Mouse (Mus musculus) limb, embryonic 13.5 days (tissue): ENCODE results near the gene Wnk1. TPM values are rescaled to one million over a fixed set of nuclear protein-coding genes. Genes with fewer than 3 reads are reported as not detected.

Experiments used
- ATAC-seq: fragments of 200-750 bp; cut with Nextera tagmentation; 2 replicates; pipeline ENCODE4 v1.8.0; 2017; ENCODE audit warnings: low read depth, moderate number of reproducible peaks, moderate TSS enrichment; ENCODE audit not compliant: low FRiP score
- H3K27ac ChIP-seq: fragments of 300-500 bp; sonication (generic); 2 replicates; pipeline ENCODE4 v1.5.1; 2015; ENCODE audit warnings: inconsistent platforms, mild to moderate bottlenecking, moderate library complexity
- H3K27me3 ChIP-seq: fragments of 300-500 bp; sonication (generic); 2 replicates; pipeline ENCODE4 v1.6.1; 2015; ENCODE audit warnings: mild to moderate bottlenecking, inconsistent platforms
- H3K36me3 ChIP-seq: fragments of 300-500 bp; sonication (generic); 2 replicates; pipeline ENCODE4 v1.6.1; 2015; ENCODE audit warnings: inconsistent platforms, mild to moderate bottlenecking, moderate library complexity
- H3K4me1 ChIP-seq: fragments of 300-500 bp; sonication (generic); 2 replicates; pipeline ENCODE4 v1.6.1; 2015; ENCODE audit warnings: inconsistent platforms
- H3K4me2 ChIP-seq: fragments of 300-500 bp; sonication (generic); replicated peaks from 2 replicates; pipeline ENCODE4 v1.6.1; 2015; ENCODE audit warnings: inconsistent platforms, mild to moderate bottlenecking, moderate library complexity
- H3K4me3 ChIP-seq: fragments of 300-500 bp; sonication (generic); 2 replicates; pipeline ENCODE4 v1.5.1; 2015; ENCODE audit warnings: moderate library complexity, mild to moderate bottlenecking, inconsistent platforms
- H3K9ac ChIP-seq: fragments of 300-500 bp; sonication (generic); 2 replicates; pipeline ENCODE4 v1.6.1; 2015; ENCODE audit warnings: mild to moderate bottlenecking, inconsistent platforms
- H3K9me3 ChIP-seq: fragments of 300-500 bp; sonication (generic); 2 replicates; pipeline ENCODE4 v1.6.1; 2016; ENCODE audit warnings: inconsistent platforms
- WGBS: fragments of 180-500 bp; shearing (Covaris S2); methylation state at CpG from one replicate; pipeline ENCODE4 v1.1.7; 2015; 5-methylcytosine and 5-hydroxymethylcytosine counted together
- microRNA counts: library from miRNA; unstranded; fragments of <30 nt; microRNA quantifications from one replicate; lab custom pipeline; 2016
- microRNA-seq: library from miRNA; unstranded; fragments of <30 nt; microRNA quantifications from one replicate; pipeline ENCODE4, GENCODE M21; 2016
- polyA plus RNA-seq: library from polyadenylated mRNA; unstranded; fragments of >200 nt; fragmentation: Nextera tagmentation; extraction: Ambion mirVana; gene quantifications from 2 replicates; pipeline ENCODE4 v1.2.1, GENCODE M21; 2015

The Wnk1 gene
- polyA plus RNA-seq, 1 experiment from 2014 or later: 68.9 TPM

DNA sequence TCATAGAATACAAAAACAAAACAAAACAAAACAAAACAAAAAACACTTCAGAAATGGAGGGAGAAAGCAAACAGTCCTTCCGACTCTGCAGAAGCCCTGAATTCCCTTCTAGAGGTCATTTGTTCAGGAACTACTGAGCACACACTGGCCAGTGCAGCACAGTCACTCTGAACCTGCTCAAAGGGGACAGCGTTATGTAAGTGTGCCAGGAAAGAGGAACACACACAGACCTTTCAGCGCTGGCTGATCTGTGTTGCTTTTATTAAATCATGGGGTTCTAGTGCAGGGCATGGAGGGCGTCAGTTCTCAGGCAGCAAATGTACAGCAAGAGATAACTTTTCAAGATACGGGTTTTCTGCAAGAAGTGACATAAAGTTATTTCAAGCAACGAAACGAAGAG is 155.3 kb downstream of the Wnk1 start:
- Histone ChIP-seq H3K4me2 (no peak overlapping the region), H3K27ac (no peak overlapping the region), H3K36me3 (no peaks in the 10 kb centered on the region), H3K9ac (no peak overlapping the region), H3K9me3 (no peaks in the 10 kb centered on the region), H3K27me3 (no peaks in the 10 kb centered on the region), H3K4me1 (no peaks in the 10 kb centered on the region), H3K4me3 (no peak overlapping the region)
- ATAC-seq: no peak
- WGBS: 80% methylated on average over 7 of the region's 7 CpGs

MicroRNA genes within 50 kb of the gene (microRNA counts, 519-probe panel; counts per million panel counts)
- not detected for microRNA mmu-miR-706 (lab: Ali Mortazavi, UCI)

Small RNA genes within 50 kb of the gene (microRNA-seq; reads per million reads assigned to microRNA genes)
- gene Mir706: not detected

Other genes starting within 250 kb of the Wnk1 start
- 27.2 and 28.5 TPM in 2 replicates for gene Erc1, start 190.5 kb downstream of the Wnk1 start, polyA plus RNA-seq
- gene Rad52, start 136.0 kb downstream of the Wnk1 start, polyA plus RNA-seq: 25.5 and 28.5 TPM in 2 replicates
- gene Ninj2, start 54.7 kb upstream of the Wnk1 start, polyA plus RNA-seq: 0.96 and 0.98 TPM in 2 replicates